Mouse (Mus musculus) embryonic facial prominence, embryonic 13.5 days (tissue): Measurements from ENCODE around the gene C2cd2. TPM values are rescaled to one million over a fixed set of nuclear protein-coding genes. Genes with fewer than 3 reads are reported as not detected.

ENCODE experiments used
- ATAC-seq: fragments of 200-750 bp; cut with Nextera tagmentation; 2 replicates; pipeline ENCODE4 v1.8.0; 2017; ENCODE audit warnings: low read depth; ENCODE audit not compliant: insufficient number of reproducible peaks, insufficient read depth, low FRiP score, low TSS enrichment
- H3K27ac ChIP-seq: fragments of 300-500 bp; sonication (generic); 2 replicates; pipeline ENCODE4 v1.5.1; 2015; ENCODE audit warnings: moderate library complexity, mild to moderate bottlenecking, inconsistent platforms
- H3K27me3 ChIP-seq: fragments of 300-500 bp; sonication (generic); 2 replicates; pipeline ENCODE4 v1.6.1; 2015; ENCODE audit warnings: mild to moderate bottlenecking, inconsistent platforms
- H3K36me3 ChIP-seq: fragments of 300-500 bp; sonication (generic); 2 replicates; pipeline ENCODE4 v1.6.1; 2015; ENCODE audit warnings: mild to moderate bottlenecking, inconsistent platforms
- H3K4me1 ChIP-seq: fragments of 300-500 bp; sonication (generic); 2 replicates; pipeline ENCODE4 v1.6.1; 2015; ENCODE audit warnings: inconsistent platforms
- H3K4me2 ChIP-seq: fragments of 300-500 bp; sonication (generic); 2 replicates; pipeline ENCODE4 v1.6.1; 2015; ENCODE audit warnings: moderate library complexity, mild to moderate bottlenecking, inconsistent platforms
- H3K4me3 ChIP-seq: fragments of 300-500 bp; sonication (generic); 2 replicates; pipeline ENCODE4 v1.5.1; 2015; ENCODE audit warnings: mild to moderate bottlenecking, inconsistent platforms
- H3K9ac ChIP-seq: fragments of 300-500 bp; sonication (generic); 2 replicates; pipeline ENCODE4 v1.6.1; 2015; ENCODE audit warnings: mild to moderate bottlenecking, inconsistent platforms
- H3K9me3 ChIP-seq: fragments of 300-500 bp; sonication (generic); 2 replicates; pipeline ENCODE4 v1.6.1; 2016; ENCODE audit warnings: inconsistent platforms
- WGBS: fragments of 180-500 bp; shearing (Covaris S2); methylation state at CpG from one replicate; pipeline ENCODE4 v1.1.7; 2015; ENCODE audit warnings: mixed read lengths; 5-methylcytosine and 5-hydroxymethylcytosine counted together
- polyA plus RNA-seq: library from polyadenylated mRNA; unstranded; fragments of >200 nt; fragmentation: Nextera tagmentation; extraction: Ambion mirVana; gene quantifications from 2 replicates; pipeline ENCODE4 v1.2.1, GENCODE M21; 2015

C2cd2 gene
- polyA plus RNA-seq, 1 experiment from 2014 or later, result 13.1 TPM

GRCm38 (mm10) chr16:97844967-97845937 is 117.1 kb downstream of the C2cd2 start:
- Histone ChIP-seq H3K4me1 (peaks cover 6% of the 10 kb centered on the region), H3K9ac (no peak overlapping the region), H3K9me3 (no peaks in the 10 kb centered on the region), H3K27ac (no peak overlapping the region), H3K27me3 (no peaks in the 10 kb centered on the region), H3K4me3 (no peak overlapping the region), H3K4me2 (no peak overlapping the region), H3K36me3 (peaks cover 46% of the 10 kb centered on the region)
- WGBS, result 82% methylated on average over 12 of the region's 12 CpGs
- ATAC-seq, result no peak

- H3K4me1 ChIP-seq, result no peaks in the 10 kb centered on the region
- H3K9me3 ChIP-seq, result no peaks in the 10 kb centered on the region
- no peak overlapping the region for H3K27ac ChIP-seq
- H3K27me3 ChIP-seq, result no peaks in the 10 kb centered on the region
- no peak overlapping the region for H3K4me2 ChIP-seq
- 88% methylated on average over 3 of the region's 3 CpGs for whole genome bisulfite sequencing
- no peak overlapping the region for H3K9ac ChIP-seq
- no peak for ATAC-seq
- peaks cover 91% of the 10 kb centered on the region for H3K36me3 ChIP-seq
- no peak overlapping the region for H3K4me3 ChIP-seq
Measured at GRCm38 (mm10) chr16:97832154-97832553, 130.2 kb downstream of the C2cd2 start.

GRCm38 (mm10) chr16:97828207-97828606 is 134.2 kb downstream of the C2cd2 start:
- WGBS, result 91% methylated on average over 1 of the region's 1 CpGs
- no peaks in the 10 kb centered on the region for H3K27me3 ChIP-seq
- no peak for ATAC-seq
- no peak overlapping the region for H3K4me2 ChIP-seq
- no peak overlapping the region for H3K9ac ChIP-seq
- peaks cover 71% of the 10 kb centered on the region for H3K36me3 ChIP-seq
- no peak overlapping the region for H3K27ac ChIP-seq
- H3K4me1 ChIP-seq, result no peaks in the 10 kb centered on the region
- H3K4me3 ChIP-seq, result no peak overlapping the region
- no peaks in the 10 kb centered on the region for H3K9me3 ChIP-seq

DNA sequence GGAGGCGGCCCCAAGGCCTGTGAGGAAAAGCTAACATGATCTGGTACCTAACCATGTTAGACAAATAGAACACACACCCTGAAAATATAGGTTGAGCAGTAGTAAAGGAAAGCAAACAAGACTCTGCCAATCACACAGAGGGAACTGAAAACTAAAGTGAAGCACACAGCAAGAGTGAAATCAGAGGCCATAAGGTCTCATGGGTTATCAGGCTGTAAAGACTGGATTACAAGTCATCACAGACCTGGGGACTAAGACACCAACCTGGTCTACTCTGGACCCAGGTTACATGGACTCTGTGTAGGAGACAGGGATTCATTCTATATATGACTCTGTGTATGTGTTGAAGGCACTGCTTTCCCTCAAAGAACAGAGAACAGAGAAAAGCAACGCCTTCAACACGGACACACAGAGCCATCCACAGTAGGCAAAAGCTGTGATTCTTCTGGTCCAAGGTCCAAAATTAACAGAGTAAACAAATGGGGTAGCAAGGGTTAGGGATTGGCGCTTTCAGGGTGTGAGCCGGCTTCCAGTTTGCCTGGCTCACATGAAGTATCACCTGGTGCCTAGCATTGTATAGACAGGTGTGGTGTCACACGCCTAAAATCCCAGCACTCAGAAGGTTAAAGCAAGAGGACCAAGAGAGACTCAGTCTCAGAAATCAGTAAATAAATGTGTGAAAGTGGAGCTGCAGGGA is 138.9 kb downstream of the C2cd2 start:
- H3K27ac ChIP-seq, result no peak overlapping the region
- peaks cover 71% of the 10 kb centered on the region for H3K36me3 ChIP-seq
- WGBS, result 94% methylated on average over 6 of the region's 6 CpGs

DNA sequence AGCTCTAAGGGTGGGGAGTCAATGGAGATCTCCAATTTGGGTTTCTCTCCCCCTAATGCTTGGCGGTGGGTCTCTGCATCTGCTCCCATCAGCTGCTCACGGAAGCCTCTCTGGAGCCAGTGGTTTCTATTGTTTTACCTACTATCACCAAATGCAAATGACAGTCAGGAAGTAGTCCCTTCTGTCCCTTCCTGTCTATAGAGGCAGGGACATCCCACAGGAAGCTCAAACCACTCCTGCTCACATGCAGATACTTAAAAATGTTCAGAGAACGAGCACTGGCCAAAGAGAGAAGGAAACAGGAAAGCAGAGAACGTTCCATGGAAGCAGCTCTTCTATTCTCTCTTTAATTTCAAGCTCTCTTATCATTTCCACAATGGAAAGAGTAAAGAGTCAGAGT is 142.9 kb downstream of the C2cd2 start:
- 85% methylated on average over 4 of the region's 4 CpGs for WGBS
- H3K9ac ChIP-seq, result no peak overlapping the region
- ATAC-seq, result no peak
- no peak overlapping the region for H3K4me2 ChIP-seq
- no peaks in the 10 kb centered on the region for H3K9me3 ChIP-seq
- no peaks in the 10 kb centered on the region for H3K4me1 ChIP-seq
- no peak overlapping the region for H3K27ac ChIP-seq
- no peak overlapping the region for H3K4me3 ChIP-seq
- no peaks in the 10 kb centered on the region for H3K27me3 ChIP-seq
- peaks cover 86% of the 10 kb centered on the region for H3K36me3 ChIP-seq

More for the DNA sequence above, 138.9 kb downstream of the C2cd2 start:
- Histone ChIP-seq H3K4me2 (no peak overlapping the region), H3K4me3 (no peak overlapping the region), H3K27me3 (no peaks in the 10 kb centered on the region), H3K9me3 (no peaks in the 10 kb centered on the region), H3K4me1 (no peaks in the 10 kb centered on the region), H3K9ac (no peak overlapping the region)
- no peak for ATAC-seq

GRCm38 (mm10) chr16:97817414-97817813 is 145.0 kb downstream of the C2cd2 start:
- Histone ChIP-seq H3K27ac (no peak overlapping the region), H3K9me3 (no peaks in the 10 kb centered on the region), H3K36me3 (peaks cover 93% of the 10 kb centered on the region), H3K27me3 (no peaks in the 10 kb centered on the region), H3K4me1 (no peaks in the 10 kb centered on the region), H3K9ac (no peak overlapping the region), H3K4me2 (no peak overlapping the region), H3K4me3 (no peak overlapping the region)
- ATAC-seq, result no peak
- 94% methylated on average over 1 of the region's 1 CpGs for WGBS

- no peaks in the 10 kb centered on the region for H3K4me1 ChIP-seq
- WGBS, result 87% methylated on average over 5 of the region's 5 CpGs
- ATAC-seq, result no peak
- H3K27ac ChIP-seq, result no peak overlapping the region
- H3K9me3 ChIP-seq, result no peaks in the 10 kb centered on the region
- H3K27me3 ChIP-seq, result no peaks in the 10 kb centered on the region
- H3K4me2 ChIP-seq, result no peak overlapping the region
- H3K4me3 ChIP-seq, result no peak overlapping the region
- H3K9ac ChIP-seq, result no peak overlapping the region
- peaks cover 96% of the 10 kb centered on the region for H3K36me3 ChIP-seq
Measured at GRCm38 (mm10) chr16:97815269-97815668, 147.1 kb downstream of the C2cd2 start.

DNA sequence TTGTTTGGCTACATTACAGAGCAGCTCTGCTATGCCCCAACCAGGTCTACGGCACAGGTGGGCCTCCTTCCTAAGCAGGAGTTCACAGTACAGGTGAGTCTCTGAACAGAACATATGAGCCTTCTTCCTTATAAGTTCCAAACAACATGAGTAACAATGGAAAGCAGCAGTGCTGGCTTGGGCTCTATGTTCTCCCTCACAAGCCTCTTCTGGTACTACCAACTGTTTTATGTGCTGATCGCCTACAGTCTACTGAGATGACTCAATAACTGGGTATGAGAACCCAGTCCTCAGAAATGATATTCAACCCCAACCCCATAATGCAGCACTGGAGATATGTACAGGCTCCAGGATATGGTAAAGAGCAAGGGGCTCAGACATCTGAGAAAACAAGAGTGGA is 148.3 kb downstream of the C2cd2 start:
- Histone ChIP-seq H3K4me2 (no peak overlapping the region), H3K9ac (no peak overlapping the region), H3K27me3 (no peaks in the 10 kb centered on the region), H3K27ac (no peak overlapping the region), H3K36me3 (peaks cover 96% of the 10 kb centered on the region), H3K9me3 (no peaks in the 10 kb centered on the region), H3K4me1 (no peaks in the 10 kb centered on the region), H3K4me3 (no peak overlapping the region)
- no peak for ATAC-seq
- WGBS, result 98% methylated on average over 2 of the region's 2 CpGs

- no peak overlapping the region for H3K4me3 ChIP-seq
- no peaks in the 10 kb centered on the region for H3K9me3 ChIP-seq
- no peak for ATAC-seq
- H3K27me3 ChIP-seq, result no peaks in the 10 kb centered on the region
- H3K4me2 ChIP-seq, result no peak overlapping the region
- peaks cover 97% of the 10 kb centered on the region for H3K36me3 ChIP-seq
- H3K27ac ChIP-seq, result no peak overlapping the region
- H3K4me1 ChIP-seq, result no peaks in the 10 kb centered on the region
- 95% methylated on average over 3 of the region's 3 CpGs for WGBS
- H3K9ac ChIP-seq, result no peak overlapping the region
Measured at GRCm38 (mm10) chr16:97808881-97809280, 153.5 kb downstream of the C2cd2 start.

DNA sequence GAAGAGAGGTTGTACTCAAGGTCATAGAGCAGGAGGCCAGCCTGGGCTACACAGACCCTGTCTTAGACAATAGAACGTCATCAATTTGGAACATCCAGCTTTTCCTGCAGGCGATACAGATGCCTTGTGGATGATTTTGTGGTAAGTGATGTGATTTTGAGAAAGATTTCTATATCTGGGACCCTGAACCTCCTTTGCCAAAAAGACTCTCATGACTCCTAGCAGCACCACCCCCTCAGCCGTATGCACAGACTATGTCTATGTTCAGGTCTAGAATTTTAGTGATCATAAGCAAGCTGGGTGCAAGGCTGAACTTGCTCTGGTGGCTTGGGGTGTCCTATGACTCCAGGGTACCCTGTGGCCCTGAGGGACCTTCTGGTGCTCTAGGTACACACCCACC is 156.8 kb downstream of the C2cd2 start:
- ATAC-seq, result no peak
- Histone ChIP-seq H3K9ac (no peak overlapping the region), H3K4me2 (no peak overlapping the region), H3K4me3 (no peak overlapping the region), H3K36me3 (peaks cover 92% of the 10 kb centered on the region), H3K4me1 (no peaks in the 10 kb centered on the region), H3K9me3 (no peaks in the 10 kb centered on the region), H3K27me3 (no peaks in the 10 kb centered on the region), H3K27ac (no peak overlapping the region)
- WGBS, result 91% methylated on average over 3 of the region's 3 CpGs
